Mouse (Mus musculus): ENCODE results near the gene Entpd7.

DNA sequence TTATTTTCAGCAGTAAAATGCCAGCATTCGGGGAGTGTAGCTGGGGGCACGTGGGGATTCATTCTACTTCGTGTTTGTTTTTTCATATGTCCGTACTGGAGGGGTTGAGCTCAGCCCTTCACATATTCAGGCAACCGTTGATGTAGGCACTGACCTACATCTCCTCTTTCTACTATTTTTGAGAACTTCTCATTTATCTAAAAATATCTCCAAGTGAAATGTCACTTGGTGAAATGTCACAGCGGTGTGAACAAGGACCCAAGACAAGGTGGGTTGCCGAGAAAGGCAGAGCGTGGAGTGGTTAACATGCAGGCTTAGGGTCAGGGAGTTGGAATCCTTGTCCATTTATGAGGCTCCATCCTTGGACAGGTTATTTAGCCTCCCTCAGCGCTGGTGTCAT lies 42.2 kb upstream of the Entpd7 start:
- TF ChIP-seq CTCF (conservative IDR thresholded peaks at IDR 0.05; ENCODE audit: insufficient read depth, insufficient read length, low read depth, low read length) (no peak), POLR2A (IDR thresholded peaks at IDR 0.05; ENCODE audit: low read depth, low read length) (no peak)
